Mouse (Mus musculus) hindbrain, embryonic 12.5 days (tissue): ENCODE measurements around the gene Coro1a. TPM values are rescaled to one million over a fixed set of nuclear protein-coding genes. Genes with fewer than 3 reads are reported as not detected.
"Not testable (repeated sequence)": the region's sequence is repeated elsewhere in the genome, so short reads cannot be mapped to it uniquely, and the experiment has no call there.

Experiments
- ATAC-seq: fragments of 200-750 bp; cut with Nextera tagmentation; 2 replicates; pipeline ENCODE4 v1.8.0; 2017; ENCODE audit warnings: moderate TSS enrichment; ENCODE audit not compliant: low FRiP score
- H3K27ac ChIP-seq: fragments of 300-500 bp; sonication (generic); 2 replicates; pipeline ENCODE4 v1.5.1; 2016; ENCODE audit warnings: mild to moderate bottlenecking
- H3K27me3 ChIP-seq: fragments of 300-500 bp; sonication (generic); 2 replicates; pipeline ENCODE4 v1.6.1; 2016; ENCODE audit warnings: mild to moderate bottlenecking
- H3K36me3 ChIP-seq: fragments of 300-500 bp; sonication (generic); 2 replicates; pipeline ENCODE4 v1.6.1; 2016; ENCODE audit warnings: mild to moderate bottlenecking
- H3K4me1 ChIP-seq: fragments of 300-500 bp; sonication (generic); 2 replicates; pipeline ENCODE4 v1.6.1; 2016
- H3K4me2 ChIP-seq: fragments of 300-500 bp; sonication (generic); replicated peaks from 2 replicates; pipeline ENCODE4 v1.6.1; 2016; ENCODE audit warnings: mild to moderate bottlenecking
- H3K4me3 ChIP-seq: fragments of 300-500 bp; sonication (generic); 2 replicates; pipeline ENCODE4 v1.5.1; 2016; ENCODE audit warnings: mild to moderate bottlenecking
- H3K9ac ChIP-seq: fragments of 300-500 bp; sonication (generic); 2 replicates; pipeline ENCODE4 v1.6.1; 2016; ENCODE audit warnings: mild to moderate bottlenecking, moderate library complexity
- H3K9me3 ChIP-seq: fragments of 300-500 bp; sonication (generic); replicated peaks from 2 replicates; pipeline ENCODE4 v1.6.1; 2016; ENCODE audit warnings: mild to moderate bottlenecking
- WGBS: fragments of 180-500 bp; shearing (Covaris S2); methylation state at CpG from one replicate; pipeline ENCODE4 v1.1.7; 2016; 5-methylcytosine and 5-hydroxymethylcytosine counted together
- polyA plus RNA-seq: library from polyadenylated mRNA; unstranded; fragments of >200 nt; fragmentation: Nextera tagmentation; extraction: Ambion mirVana; gene quantifications from 2 replicates; pipeline ENCODE4 v1.2.1, GENCODE M21; 2016

Coro1a gene
- polyA plus RNA-seq, 1 experiment from 2014 or later: 56.9 TPM

DNA sequence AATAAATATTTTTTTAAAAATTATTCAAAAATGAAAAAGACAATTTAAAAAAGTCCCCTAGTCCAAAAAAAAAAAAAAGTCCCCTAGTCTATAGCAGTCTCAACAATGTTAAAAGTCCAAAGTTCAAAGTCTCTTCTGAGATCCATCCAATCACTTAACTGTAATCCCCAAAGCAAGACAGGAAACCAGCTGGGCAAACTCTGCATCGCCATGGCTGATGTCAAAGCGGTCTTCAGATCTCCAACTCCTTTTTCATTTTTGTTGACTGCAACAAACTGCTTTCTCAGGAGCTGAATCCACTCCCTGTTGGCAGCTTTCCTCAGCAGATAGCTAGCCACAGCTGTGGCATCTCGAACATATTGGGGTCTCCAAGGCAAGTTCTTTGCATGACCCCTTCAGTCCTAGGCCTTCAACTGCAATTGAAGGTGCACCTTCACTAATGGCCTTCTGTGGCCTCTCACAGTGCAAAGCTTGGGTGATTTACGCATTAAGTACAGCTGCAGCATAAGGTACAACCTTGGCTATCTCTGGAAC, 22.7 kb upstream of the Coro1a start:
- not testable (repeated sequence) for H3K27ac ChIP-seq, H3K4me1 ChIP-seq, H3K9ac ChIP-seq, ATAC-seq, H3K4me3 ChIP-seq, H3K36me3 ChIP-seq, H3K4me2 ChIP-seq, H3K9me3 ChIP-seq, H3K27me3 ChIP-seq
- whole genome bisulfite sequencing: 84% methylated on average over 4 of the region's 4 CpGs

GRCm38 (mm10) chr7:126725667-126726066, 18.1 kb upstream of the Coro1a start:
- Histone ChIP-seq H3K4me2 (no peak overlapping the region), H3K36me3 (no peaks in the 10 kb centered on the region), H3K27ac (no peak overlapping the region), H3K4me1 (no peaks in the 10 kb centered on the region), H3K9ac (no peak overlapping the region), H3K4me3 (no peak overlapping the region), H3K9me3 (no peaks in the 10 kb centered on the region), H3K27me3 (no peaks in the 10 kb centered on the region)
- no peak for ATAC-seq
- WGBS: 88% methylated on average over 5 of the region's 5 CpGs

GRCm38 (mm10) chr7:126725077-126725476, 17.5 kb upstream of the Coro1a start:
- Histone ChIP-seq H3K4me1 (no peaks in the 10 kb centered on the region), H3K9ac (no peak overlapping the region), H3K4me2 (no peak overlapping the region), H3K4me3 (no peak overlapping the region), H3K27me3 (no peaks in the 10 kb centered on the region), H3K36me3 (no peaks in the 10 kb centered on the region), H3K27ac (no peak overlapping the region), H3K9me3 (no peaks in the 10 kb centered on the region)
- ATAC-seq: no peak
- 73% methylated on average over 3 of the region's 3 CpGs for WGBS

- H3K9me3 ChIP-seq: no peaks in the 10 kb centered on the region
- no peaks in the 10 kb centered on the region for H3K36me3 ChIP-seq
- no peaks in the 10 kb centered on the region for H3K27me3 ChIP-seq
- H3K4me2 ChIP-seq: no peak overlapping the region
- ATAC-seq: no peak
- H3K4me3 ChIP-seq: no peak overlapping the region
- H3K9ac ChIP-seq: no peak overlapping the region
- WGBS: 92% methylated on average over 13 of the region's 13 CpGs
- no peak overlapping the region for H3K27ac ChIP-seq
- H3K4me1 ChIP-seq: no peaks in the 10 kb centered on the region
These were observed 14.0 kb upstream of the Coro1a start for GRCm38 (mm10) chr7:126721635-126722034.

- WGBS: 95% methylated on average over 5 of the region's 5 CpGs
- no peaks in the 10 kb centered on the region for H3K36me3 ChIP-seq
- H3K4me3 ChIP-seq: no peak overlapping the region
These were observed 11.3 kb upstream of the Coro1a start for GRCm38 (mm10) chr7:126718787-126719337.

DNA sequence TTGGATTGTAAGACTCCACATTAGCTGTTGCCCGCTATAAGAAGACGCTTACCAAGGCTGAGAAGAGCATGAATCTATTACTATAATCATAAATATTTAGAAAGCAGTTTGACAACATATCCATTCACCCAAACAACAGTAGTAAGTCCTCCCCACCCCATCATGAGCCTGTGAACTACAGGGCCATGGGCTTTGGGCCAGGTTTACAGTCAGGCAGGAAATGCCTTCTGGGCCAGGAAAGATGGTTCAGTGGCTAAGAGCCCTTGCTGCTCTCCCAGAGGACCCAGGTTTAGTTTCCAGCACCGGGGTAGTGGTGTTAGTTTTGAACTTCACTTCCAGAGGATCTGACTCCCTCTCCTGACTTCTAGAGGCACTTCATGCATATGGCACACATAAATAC, 10.0 kb upstream of the Coro1a start:
- Histone ChIP-seq H3K27me3 (no peaks in the 10 kb centered on the region), H3K9me3 (no peaks in the 10 kb centered on the region), H3K27ac (no peak overlapping the region), H3K4me3 (no peak overlapping the region), H3K36me3 (no peaks in the 10 kb centered on the region), H3K9ac (no peak overlapping the region), H3K4me2 (no peak overlapping the region), H3K4me1 (no peaks in the 10 kb centered on the region)
- 92% methylated on average over 3 of the region's 3 CpGs for WGBS
- no peak for ATAC-seq

More at GRCm38 (mm10) chr7:126718787-126719337, 11.3 kb upstream of the Coro1a start:
- ATAC-seq: no peak
- H3K27ac ChIP-seq: no peak overlapping the region
- H3K27me3 ChIP-seq: no peaks in the 10 kb centered on the region
- H3K4me2 ChIP-seq: no peak overlapping the region
- no peak overlapping the region for H3K9ac ChIP-seq
- H3K4me1 ChIP-seq: no peaks in the 10 kb centered on the region
- no peaks in the 10 kb centered on the region for H3K9me3 ChIP-seq

DNA sequence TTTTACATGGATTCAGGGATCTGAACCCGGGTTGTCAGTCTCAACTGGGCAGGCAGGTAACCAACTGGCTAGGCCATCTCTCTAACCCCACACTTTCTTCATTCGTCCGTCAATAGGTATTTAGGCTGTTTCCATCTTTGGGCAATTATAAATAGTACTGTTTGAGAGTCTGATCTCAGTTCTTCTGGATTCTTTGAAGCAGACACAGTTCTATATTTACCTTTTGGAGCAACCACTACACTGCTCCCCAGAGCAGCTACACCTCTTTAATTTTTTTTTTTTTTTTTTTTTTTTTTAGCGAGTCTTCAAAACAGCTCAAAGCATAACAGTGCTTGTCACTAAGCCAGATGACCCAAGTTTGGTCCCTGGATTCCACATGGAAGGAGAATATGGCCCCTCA, 8.1 kb upstream of the Coro1a start:
- WGBS: 85% methylated on average over 4 of the region's 4 CpGs
- Histone ChIP-seq H3K4me2 (no peak overlapping the region), H3K36me3 (no peaks in the 10 kb centered on the region), H3K27me3 (no peaks in the 10 kb centered on the region), H3K27ac (no peak overlapping the region), H3K4me3 (no peak overlapping the region), H3K9ac (no peak overlapping the region), H3K4me1 (no peaks in the 10 kb centered on the region), H3K9me3 (no peaks in the 10 kb centered on the region)
- ATAC-seq: no peak

DNA sequence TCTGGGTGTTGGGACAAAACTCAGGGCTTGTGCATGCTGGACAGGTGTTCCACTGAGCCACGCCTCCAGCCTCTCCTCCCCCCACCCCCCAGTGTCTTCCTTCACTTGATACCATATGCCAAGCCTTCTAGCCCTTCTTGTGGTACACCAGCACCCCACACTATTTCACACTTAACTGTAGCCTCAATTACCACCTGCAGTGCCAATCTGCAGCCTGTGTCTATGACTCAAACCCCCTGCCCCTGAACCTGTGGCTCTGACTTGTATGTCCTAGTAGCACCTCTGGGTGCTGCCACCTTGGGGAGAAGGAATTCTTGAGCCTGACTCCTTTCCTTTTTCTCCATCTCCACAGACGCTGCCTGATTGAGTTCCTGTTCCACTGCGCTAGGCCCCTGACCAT, 4.3 kb upstream of the Coro1a start:
- WGBS: 76% methylated on average over 3 of the region's 3 CpGs
- H3K9me3 ChIP-seq: no peaks in the 10 kb centered on the region
- H3K4me3 ChIP-seq: no peak overlapping the region
- no peak for ATAC-seq
- 0 out of 2 replicates have a peak, but pooled peaks cover 2% of the 10 kb centered on the region for H3K27me3 ChIP-seq
- H3K9ac ChIP-seq: no peak overlapping the region
- H3K27ac ChIP-seq: no peak overlapping the region
- no peaks in the 10 kb centered on the region for H3K36me3 ChIP-seq
- H3K4me2 ChIP-seq: no peak overlapping the region
- no peaks in the 10 kb centered on the region for H3K4me1 ChIP-seq

- WGBS: 89% methylated on average over 4 of the region's 4 CpGs
- H3K9me3 ChIP-seq: no peaks in the 10 kb centered on the region
- no peak for ATAC-seq
- H3K9ac ChIP-seq: no peak overlapping the region
- H3K36me3 ChIP-seq: no peaks in the 10 kb centered on the region
- H3K4me1 ChIP-seq: peaks cover under 1% of the 10 kb centered on the region
- no peak overlapping the region for H3K4me3 ChIP-seq
- peaks cover 7% of the 10 kb centered on the region; the same call in 1 of the 2 replicates for H3K27me3 ChIP-seq
- no peak overlapping the region for H3K27ac ChIP-seq
- H3K4me2 ChIP-seq: no peak overlapping the region
These were observed 2.7 kb upstream of the Coro1a start for GRCm38 (mm10) chr7:126710266-126710665.

DNA sequence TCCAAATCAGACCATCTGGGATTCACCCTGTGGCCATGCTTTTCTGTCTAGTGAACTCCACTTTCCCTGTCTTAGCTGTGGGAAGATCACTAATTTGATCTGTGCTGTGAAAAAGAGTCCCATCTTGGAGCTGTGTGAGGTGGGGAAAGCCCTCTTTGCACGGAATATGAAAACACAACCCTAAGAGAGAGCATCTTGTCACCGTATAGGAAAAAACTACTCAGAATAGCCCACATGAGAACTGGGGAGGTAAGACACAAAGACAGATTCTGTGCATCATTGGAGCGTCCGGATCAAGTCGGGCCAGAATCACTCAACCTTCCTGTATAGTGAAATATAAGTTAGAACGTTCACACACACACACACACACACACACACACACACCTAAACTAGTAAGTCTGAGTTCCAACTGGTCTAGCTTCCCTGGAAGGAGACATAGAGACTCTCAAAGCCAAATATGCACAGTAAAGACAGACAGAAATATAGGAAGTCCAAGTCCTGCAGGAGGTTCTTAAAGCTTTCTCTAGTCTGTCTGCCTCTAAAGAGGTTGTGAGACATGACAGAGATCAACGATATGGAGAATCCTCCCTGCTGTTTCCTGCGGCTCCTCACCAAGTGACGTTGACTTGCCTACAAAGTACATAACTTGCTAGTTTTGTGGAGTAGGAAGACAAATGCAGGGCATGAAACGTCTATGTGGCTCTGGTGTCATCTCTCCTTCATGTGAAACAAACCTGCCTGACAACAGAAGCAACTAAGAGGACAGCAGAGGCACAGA, 777 bp upstream of the Coro1a start:
- 84% methylated on average over 10 of the region's 10 CpGs for WGBS

DNA sequence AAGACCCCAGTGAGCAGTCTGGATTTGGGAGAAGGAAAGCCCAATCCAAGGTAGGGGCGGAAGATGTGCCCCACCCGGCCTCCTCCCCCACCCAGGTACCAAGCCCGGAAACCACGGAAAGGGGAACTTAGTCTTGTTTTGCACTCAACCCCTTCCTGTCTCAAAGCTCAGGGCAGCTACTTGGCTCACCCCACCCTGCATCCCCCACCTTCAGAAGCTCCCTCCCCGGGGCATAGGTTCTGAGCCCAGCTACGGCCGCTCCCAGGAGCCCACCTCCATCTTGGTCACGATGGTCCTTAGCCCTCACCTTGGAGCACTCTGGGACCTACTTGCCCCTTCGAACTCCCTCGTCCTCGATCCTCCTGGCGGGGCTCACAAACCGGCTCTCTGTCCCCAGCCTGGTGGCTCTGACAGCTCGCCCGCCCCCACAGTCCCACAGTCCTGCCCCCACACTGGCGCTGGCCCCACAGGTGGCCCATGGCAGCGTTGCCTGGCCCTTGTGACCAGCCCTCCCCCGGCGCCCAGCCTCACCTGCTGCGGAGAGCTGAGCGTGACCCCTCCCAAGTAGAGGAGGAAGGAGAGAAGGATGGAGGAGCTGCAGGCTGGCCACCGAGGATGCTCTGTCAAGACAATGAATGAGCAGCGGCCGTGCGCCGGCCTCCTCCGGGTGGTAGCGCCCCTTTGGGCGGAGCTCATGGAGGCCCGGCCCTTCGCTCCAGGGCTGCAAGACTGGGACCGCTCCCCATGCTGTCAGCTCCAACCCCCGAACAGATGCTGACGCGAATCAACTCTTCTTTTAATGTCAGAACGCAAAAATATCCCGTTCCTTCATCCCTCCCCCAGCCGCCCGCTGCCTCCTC, 3.2 kb downstream of the Coro1a start:
- peaks cover 17% of the 10 kb centered on the region for H3K27me3 ChIP-seq
- peak overlapping the region; percentile 75 for H3K27ac ChIP-seq

More for the DNA sequence above, 777 bp upstream of the Coro1a start:
- Histone ChIP-seq H3K9me3 (no peaks in the 10 kb centered on the region), H3K9ac (no peak overlapping the region), H3K4me2 (no peak overlapping the region), H3K27ac (no peak overlapping the region), H3K4me1 (peaks cover 17% of the 10 kb centered on the region), H3K4me3 (no peak overlapping the region), H3K36me3 (no peaks in the 10 kb centered on the region), H3K27me3 (peaks cover 11% of the 10 kb centered on the region; the same call in 1 of the 2 replicates)
- ATAC-seq: no peak

GRCm38 (mm10) chr7:126703757-126704077, 3.9 kb downstream of the Coro1a start:
- 17% methylated on average over 7 of the region's 7 CpGs for WGBS
- H3K4me1 ChIP-seq: peaks cover 35% of the 10 kb centered on the region
- H3K4me3 ChIP-seq: peak overlapping the region; percentile 72
- H3K36me3 ChIP-seq: peaks cover 21% of the 10 kb centered on the region
- peak overlapping the region; percentile 86 for H3K9ac ChIP-seq
- ATAC-seq: no peak
- peak overlapping the region; percentile 35; the same call in 1 of the 2 replicates for H3K27ac ChIP-seq
- H3K27me3 ChIP-seq: peaks cover 17% of the 10 kb centered on the region
- peak overlapping the region; percentile 97 for H3K4me2 ChIP-seq
- H3K9me3 ChIP-seq: no peaks in the 10 kb centered on the region

More for the DNA sequence above, 3.2 kb downstream of the Coro1a start:
- Histone ChIP-seq H3K36me3 (peaks cover 15% of the 10 kb centered on the region), H3K4me2 (peak overlapping the region; percentile 97), H3K9me3 (no peaks in the 10 kb centered on the region), H3K4me3 (peak overlapping the region; percentile 72), H3K4me1 (peaks cover 35% of the 10 kb centered on the region), H3K9ac (peak overlapping the region; percentile 86)
- WGBS: 3% methylated on average over 38 of the region's 39 CpGs
- peak; percentile 85 for ATAC-seq
